Mouse (Mus musculus) E14TG2a.4 (cell line): ENCODE data around the gene Fam199x.
A peak's percentile ranks its signal among the peaks of the same experiment; 100 is the strongest.

Experiments used
- H3K27me3 ChIP-seq: 2 replicates; pipeline ENCODE4 v1.6.1; 2014; ENCODE audit warnings: low read length, control low read depth; ENCODE audit not compliant: insufficient read depth
- H3K36me3 ChIP-seq: 2 replicates; pipeline ENCODE4 v1.6.1; 2014; ENCODE audit warnings: low read length, control low read depth; ENCODE audit not compliant: insufficient read depth
- H3K4me1 ChIP-seq: replicated peaks from 2 replicates; pipeline ENCODE4 v1.6.1; 2014; ENCODE audit warnings: low read depth, low read length, control low read depth
- H3K4me3 ChIP-seq: replicated peaks from 2 replicates; pipeline ENCODE4 v1.5.1; 2014; ENCODE audit warnings: mild to moderate bottlenecking, low read length
- H3K9me3 ChIP-seq: 2 replicates; pipeline ENCODE4 v1.6.1; 2014; ENCODE audit warnings: low read length, control low read depth
- CTCF ChIP-seq: conservative IDR thresholded peaks from 2 replicates; pipeline ENCODE4 v1.5.1; 2014; ENCODE audit warnings: low read length
- NANOG ChIP-seq: IDR thresholded peaks from 2 replicates; pipeline ENCODE4 v1.6.1; 2014; ENCODE audit warnings: borderline replicate concordance, low read length, mixed read lengths
- POU5F1 ChIP-seq: IDR thresholded peaks from 2 replicates; pipeline ENCODE4 v1.6.1; 2014; ENCODE audit warnings: low read length, borderline replicate concordance

Gene Fam199x

GRCm38 (mm10) chrX:137038000-137038483, 11.4 kb upstream of the Fam199x start, which contains the start of gene Slc25a53:
TSS of gene Slc25a53 (minus strand) at chrX:137038302.
- peak within 1 kb of the TSS; percentile 76 for H3K4me3 ChIP-seq
- H3K4me1 ChIP-seq: peaks cover 41% of the 10 kb centered on the region
- no peaks in the 10 kb centered on the region for H3K9me3 ChIP-seq
- no peaks in the 10 kb centered on the region for H3K27me3 ChIP-seq
- no peak for TF ChIP-seq POU5F1
- TF ChIP-seq CTCF: no peak
- no peak for TF ChIP-seq NANOG
- 0 out of 2 replicates have a peak, but pooled peaks cover 3% of the 10 kb centered on the region for H3K36me3 ChIP-seq

- H3K27me3 ChIP-seq: no peaks in the 10 kb centered on the region
- peak overlapping the region; percentile 76 for H3K4me3 ChIP-seq
- TF ChIP-seq POU5F1: no peak
- TF ChIP-seq NANOG: no peak
- no peak for TF ChIP-seq CTCF
- no peaks in the 10 kb centered on the region for H3K9me3 ChIP-seq
- 0 out of 2 replicates have a peak, but pooled peaks cover 3% of the 10 kb centered on the region for H3K36me3 ChIP-seq
- H3K4me1 ChIP-seq: peaks cover 39% of the 10 kb centered on the region
Measured at GRCm38 (mm10) chrX:137038502-137038901, 10.9 kb upstream of the Fam199x start.

- H3K27me3 ChIP-seq: peaks cover 10% of the 10 kb centered on the region
- peaks cover 5% of the 10 kb centered on the region; the same call in 1 of the 2 replicates for H3K4me1 ChIP-seq
- H3K4me3 ChIP-seq: peak overlapping the region; percentile 84
- no peaks in the 10 kb centered on the region for H3K9me3 ChIP-seq
- TF ChIP-seq POU5F1: no peak
- no peak for TF ChIP-seq CTCF
- TF ChIP-seq NANOG: no peak
- no peaks in the 10 kb centered on the region for H3K36me3 ChIP-seq
Measured at GRCm38 (mm10) chrX:137049060-137049424, 352 bp upstream of the Fam199x start.

GRCm38 (mm10) chrX:137063202-137063601, 13.8 kb downstream of the Fam199x start:
- Histone ChIP-seq H3K36me3 (no peaks in the 10 kb centered on the region), H3K4me1 (no peaks in the 10 kb centered on the region), H3K9me3 (no peaks in the 10 kb centered on the region), H3K27me3 (no peaks in the 10 kb centered on the region), H3K4me3 (no peak overlapping the region)
- TF ChIP-seq POU5F1: no peak
- TF ChIP-seq NANOG: no peak
- TF ChIP-seq CTCF: no peak

GRCm38 (mm10) chrX:137104531-137104930, 55.1 kb downstream of the Fam199x start:
- H3K4me3 ChIP-seq: no peak overlapping the region
- no peaks in the 10 kb centered on the region for H3K36me3 ChIP-seq
- 0 out of 2 replicates have a peak, but pooled peaks cover 3% of the 10 kb centered on the region for H3K4me1 ChIP-seq
- TF ChIP-seq CTCF (no peak), POU5F1 (no peak), NANOG (no peak)
- H3K9me3 ChIP-seq: no peaks in the 10 kb centered on the region
- peaks cover 38% of the 10 kb centered on the region for H3K27me3 ChIP-seq

GRCm38 (mm10) chrX:137106498-137106897, 57.1 kb downstream of the Fam199x start:
- Histone ChIP-seq H3K36me3 (no peaks in the 10 kb centered on the region), H3K4me1 (0 out of 2 replicates have a peak, but pooled peaks cover 3% of the 10 kb centered on the region), H3K9me3 (no peaks in the 10 kb centered on the region), H3K27me3 (peaks cover 36% of the 10 kb centered on the region), H3K4me3 (no peak overlapping the region)
- TF ChIP-seq POU5F1 (no peak), NANOG (no peak), CTCF (no peak)

- Histone ChIP-seq H3K4me1 (0 out of 2 replicates have a peak, but pooled peaks cover 3% of the 10 kb centered on the region), H3K9me3 (no peaks in the 10 kb centered on the region), H3K36me3 (no peaks in the 10 kb centered on the region), H3K27me3 (peaks cover 58% of the 10 kb centered on the region), H3K4me3 (peak overlapping the region; percentile 66)
- peak; percentile 30 for TF ChIP-seq CTCF
- no peak for TF ChIP-seq POU5F1
- TF ChIP-seq NANOG: no peak
Measured at GRCm38 (mm10) chrX:137118097-137118746, 68.8 kb downstream of the Fam199x start.

GRCm38 (mm10) chrX:137119675-137120423, 70.5 kb downstream of the Fam199x start:
- TF ChIP-seq CTCF (no peak), POU5F1 (no peak), NANOG (no peak)
- H3K36me3 ChIP-seq: no peaks in the 10 kb centered on the region
- H3K4me3 ChIP-seq: peak overlapping the region; percentile 69
- no peaks in the 10 kb centered on the region for H3K9me3 ChIP-seq
- H3K4me1 ChIP-seq: 0 out of 2 replicates have a peak, but pooled peaks cover 3% of the 10 kb centered on the region
- peaks cover 53% of the 10 kb centered on the region for H3K27me3 ChIP-seq
